Mouse (Mus musculus) brain, embryonic 14.5 days (tissue): ENCODE data around the gene Bpgm.

Experiments used
- CTCF ChIP-seq: fragments of 200-500 bp; IDR thresholded peaks from 2 replicates; pipeline ENCODE4 v1.5.1; 2012; ENCODE audit warnings: inconsistent platforms, mild to moderate bottlenecking, moderate library complexity, borderline replicate concordance; ENCODE audit not compliant: insufficient read depth, insufficient read length; ENCODE audit errors: extremely low read depth
- POLR2A ChIP-seq: fragments of 200-500 bp; IDR thresholded peaks from 2 replicates; pipeline ENCODE4 v1.6.1; 2012; ENCODE audit warnings: mild to moderate bottlenecking, inconsistent platforms, borderline replicate concordance; ENCODE audit not compliant: poor library complexity, insufficient read depth, insufficient read length, severe bottlenecking; ENCODE audit errors: extremely low read depth

GRCm38 (mm10) chr6:34463582-34463981 is 12.4 kb upstream of the Bpgm start:
- no peak for TF ChIP-seq POLR2A
- no peak for TF ChIP-seq CTCF
